Comparison of ENCODE assay signal across 8 mouse cellular contexts in genomic region chr4:54979771-54980472, GRCm38 (mm10). TPM values are rescaled to one million over a fixed set of nuclear protein-coding genes. Genes with fewer than 3 reads are reported as not detected.
DNase-seq lines count a peak whose midpoint lies in the region; ATAC-seq and TF ChIP-seq lines count a peak whose summit lies in the region.

No protein-coding gene starts in this region.

- no peak overlapping the region for H3K4me3 ChIP-seq in intestine, embryonic 14.5 days (ENCODE audit: low read depth, low read length)
- no peak overlapping the region for H3K4me3 ChIP-seq in intestine, postnatal 0 days (ENCODE audit: low read depth, low read length)
- no peak overlapping the region for H3K4me3 ChIP-seq in layer of hippocampus, adult 2 months

- peaks cover 7% of the 10 kb centered on the region; the same call in 1 of the 2 replicates for H3K36me3 ChIP-seq in intestine, embryonic 14.5 days (ENCODE audit: control insufficient read depth, insufficient read depth, low read length)
- no peaks in the 10 kb centered on the region for H3K36me3 ChIP-seq in intestine, postnatal 0 days (ENCODE audit: control insufficient read depth, insufficient read depth)

- DNase-seq in intestine, embryonic 14.5 days (ENCODE audit: low spot score) = no peak
- peak; percentile 8 for DNase-seq in c-Kit-positive CD71-negative TER-119-negative erythroid progenitor cells, embryonic 14.5 days (ENCODE audit: low read depth)
- peak; percentile 77 to 79 for DNase-seq in heart, adult 9 months (ENCODE audit: low spot score in 2 of 2)
- peak; percentile 67 for DNase-seq in lung, postnatal 14 days
- no peak for DNase-seq in layer of hippocampus, adult 2 months (ENCODE audit: low spot score in 2 of 2)
- DNase-seq in cerebellum, adult 11-12 months = no peak
- no peak for DNase-seq in frontal cortex, adult 2 months (ENCODE audit: extremely low spot score in 1 of 2, low spot score in 1 of 2)

- H3K9me3 ChIP-seq in intestine, embryonic 14.5 days (ENCODE audit: control insufficient read depth, low read length) = no peaks in the 10 kb centered on the region
- H3K9me3 ChIP-seq in intestine, postnatal 0 days (ENCODE audit: control insufficient read depth) = no peaks in the 10 kb centered on the region

- no peak overlapping the region for H3K27ac ChIP-seq in intestine, embryonic 14.5 days (ENCODE audit: low read depth)
- H3K27ac ChIP-seq in intestine, postnatal 0 days (ENCODE audit: low read depth, low read length) = no peak overlapping the region
- H3K27ac ChIP-seq in layer of hippocampus, adult 2 months = no peak overlapping the region

- H3K4me1 ChIP-seq in intestine, embryonic 14.5 days (replicated peaks; ENCODE audit: control insufficient read depth, insufficient read depth, low read length) = peaks cover 8% of the 10 kb centered on the region; the same call in 1 of the 2 replicates
- no peaks in the 10 kb centered on the region for H3K4me1 ChIP-seq in intestine, postnatal 0 days (replicated peaks; ENCODE audit: control insufficient read depth, insufficient read depth, low read length)

- H3K27me3 ChIP-seq in intestine, embryonic 14.5 days (replicated peaks; ENCODE audit: control insufficient read depth, insufficient read depth, low read length) = no peaks in the 10 kb centered on the region
- no peaks in the 10 kb centered on the region for H3K27me3 ChIP-seq in intestine, postnatal 0 days (replicated peaks; ENCODE audit: control insufficient read depth, insufficient read depth, low read length)

- no peak for TF ChIP-seq CTCF in intestine, postnatal 0 days (IDR thresholded peaks at IDR 0.05; ENCODE audit: low read depth)
- TF ChIP-seq CTCF in layer of hippocampus, adult 2 months (conservative IDR thresholded peaks at IDR 0.05) = no peak

- 0 out of 2 replicates have a peak, but pooled peaks have one; percentile 47 for ATAC-seq in intestine, embryonic 14.5 days (replicated peaks; ENCODE audit: low FRiP score, low TSS enrichment, low read depth)
- no peak for ATAC-seq in intestine, postnatal 0 days

- 62% methylated on average over 13 of the region's 13 CpGs for WGBS in intestine, embryonic 14.5 days
- 62% methylated on average over 13 of the region's 13 CpGs for WGBS in intestine, postnatal 0 days

- no peak overlapping the region for H3K9ac ChIP-seq in intestine, embryonic 14.5 days (ENCODE audit: low read length)
- H3K9ac ChIP-seq in intestine, postnatal 0 days (ENCODE audit: low read depth, low read length) = no peak overlapping the region

- no peak overlapping the region for H3K4me2 ChIP-seq in intestine, embryonic 14.5 days (ENCODE audit: low read length)
- H3K4me2 ChIP-seq in intestine, postnatal 0 days (replicated peaks; ENCODE audit: low read depth) = no peak overlapping the region

RNA-seq across cellular contexts. Expression of gene Zfp462, which starts 35.1 kb away (rescaled TPM):
- polyA plus RNA-seq in intestine, embryonic 14.5 days (2014; fragmentation: Nextera tagmentation; extraction: Ambion mirVana) = 3.5 and 5.1 TPM in 2 replicates
- 1.1 and 1.5 TPM in 2 replicates for polyA plus RNA-seq in intestine, postnatal 0 days (2015; fragmentation: Nextera tagmentation; extraction: Ambion mirVana)
- 10 to 100 TPM; 66.7 to 68.8 TPM for total RNA-seq in layer of hippocampus, adult 2 months (2021)
- polyA plus RNA-seq in frontal cortex, adult 2 months (2012; rRNA removed) = 20.7 and 23.0 TPM in 2 replicates

Comparison
In these comparisons a context has a peak if more than half of its experiments do, and no peak if none do; other contexts are left out.
1. DNase-seq: peak in c-Kit-positive CD71-negative TER-119-negative erythroid progenitor cells, embryonic 14.5 days (single experiment), heart, adult 9 months (2 of 2) and lung, postnatal 14 days (single experiment); none in intestine, embryonic 14.5 days (single experiment), layer of hippocampus, adult 2 months (0 of 2), cerebellum, adult 11-12 months (single experiment) and frontal cortex, adult 2 months (0 of 2).